Mouse (Mus musculus) myocyte (in vitro differentiated cells): ENCODE results near the gene Gm21731. TPM values are rescaled to one million over a fixed set of nuclear protein-coding genes. Genes with fewer than 3 reads are reported as not detected.

ENCODE experiments used
- H3K27me3 ChIP-seq: one replicate; pipeline ENCODE4 v1.6.1; 2011; ENCODE audit not compliant: control insufficient read depth, insufficient read depth, insufficient read length
- H3K36me3 ChIP-seq: one replicate; pipeline ENCODE4 v1.6.1; 2011; ENCODE audit not compliant: control insufficient read depth, insufficient read depth
- H3K4me2 ChIP-seq: one replicate; pipeline ENCODE4 v1.6.1; 2011; ENCODE audit warnings: low read depth, control low read depth
- H3K4me3 ChIP-seq: one replicate; pipeline ENCODE4 v1.5.1; 2011; ENCODE audit warnings: mild to moderate bottlenecking, control low read depth, moderate library complexity
- H3K79me2 ChIP-seq: one replicate; pipeline ENCODE4 v1.6.1; 2011; ENCODE audit not compliant: control insufficient read depth, insufficient read depth
- H3ac ChIP-seq: one replicate; pipeline ENCODE4 v1.6.1; 2011; ENCODE audit not compliant: control insufficient read depth, insufficient read length
- CEBPB ChIP-seq: IDR thresholded peaks from 2 replicates; pipeline ENCODE4 v1.6.1; 2011; ENCODE audit warnings: mild to moderate bottlenecking, moderate library complexity; ENCODE audit not compliant: poor library complexity, insufficient read depth, severe bottlenecking
- E2F4 ChIP-seq: IDR thresholded peaks from one replicate; pipeline ENCODE4 v1.6.1; 2011; ENCODE audit warnings: mild to moderate bottlenecking, control low read depth, moderate library complexity; ENCODE audit not compliant: insufficient read depth
- MAX ChIP-seq: IDR thresholded peaks from one replicate; pipeline ENCODE4 v1.6.1; 2011; ENCODE audit warnings: low read depth, mild to moderate bottlenecking, control low read depth
- MYOD1 ChIP-seq, 3 experiments: IDR thresholded peaks; one replicate each; pipeline ENCODE4 v1.6.1; 2011; ENCODE audit warnings: control low read depth in 2 of 3, low read depth in 2 of 3, mild to moderate bottlenecking in 2 of 3, moderate library complexity in 1 of 3; ENCODE audit not compliant: insufficient read length in 2 of 3, control insufficient read depth in 1 of 3
- MYOG ChIP-seq, 3 experiments: IDR thresholded peaks; one replicate each; pipeline ENCODE4 v1.6.1; 2011; ENCODE audit warnings: control low read depth in 2 of 3, low read depth in 2 of 3, mild to moderate bottlenecking in 2 of 3; ENCODE audit not compliant: insufficient read length in 2 of 3, control insufficient read depth in 1 of 3, insufficient read depth in 1 of 3
- POLR2A ChIP-seq: IDR thresholded peaks from one replicate; pipeline ENCODE4 v1.6.1; 2011; ENCODE audit warnings: low read depth, mild to moderate bottlenecking, control low read depth, moderate library complexity; ENCODE audit not compliant: insufficient read length
- POLR2AphosphoS2 ChIP-seq: IDR thresholded peaks from one replicate; pipeline ENCODE4 v1.6.1; 2011; ENCODE audit warnings: low read depth, control low read depth; ENCODE audit not compliant: insufficient read length
- SRF ChIP-seq: IDR thresholded peaks from one replicate; pipeline ENCODE4 v1.6.1; 2011; ENCODE audit warnings: low read depth; ENCODE audit not compliant: control insufficient read depth, insufficient read length
- TCF12 ChIP-seq: IDR thresholded peaks from one replicate; pipeline ENCODE4 v1.6.1; 2011; ENCODE audit warnings: mild to moderate bottlenecking, control low read depth; ENCODE audit not compliant: poor library complexity, insufficient read depth, severe bottlenecking
- TCF3 ChIP-seq: IDR thresholded peaks from one replicate; pipeline ENCODE4 v1.6.1; 2011; ENCODE audit warnings: low read depth, control low read depth; ENCODE audit not compliant: insufficient read length
- USF1 ChIP-seq: IDR thresholded peaks from one replicate; pipeline ENCODE4 v1.6.1; 2011; ENCODE audit warnings: low read depth, mild to moderate bottlenecking, control low read depth, moderate library complexity
- polyA plus RNA-seq: library from polyadenylated mRNA; unstranded; fragments of >200 nt; fragmentation: generic; extraction: Trizol; gene quantifications from one replicate; pipeline ENCODE4 v1.2.1, GENCODE M21; 2012; ENCODE audit warnings: missing spikeins

Gene Gm21731
- polyA plus RNA-seq, 1 experiment = not detected

- Histone ChIP-seq H3K79me2 (no peaks in the 10 kb centered on the region), H3ac (no peak overlapping the region), H3K27me3 (no peaks in the 10 kb centered on the region), H3K36me3 (no peaks in the 10 kb centered on the region), H3K4me2 (no peak overlapping the region), H3K4me3 (no peak overlapping the region)
- TF ChIP-seq POLR2A (no peak), MYOD1 (IDR thresholded peaks at IDR 0.05; ENCODE audit: control insufficient read depth in 1 of 3, insufficient read length in 2 of 3, low read depth in 2 of 3) (no peak), CEBPB (no peak), USF1 (no peak), SRF (no peak), MAX (no peak), TCF3 (no peak), E2F4 (no peak), MYOG (IDR thresholded peaks at IDR 0.05; ENCODE audit: control insufficient read depth in 1 of 3, insufficient read depth in 1 of 3, insufficient read length in 2 of 3, low read depth in 2 of 3) (no peak), POLR2AphosphoS2 (no peak), TCF12 (no peak)
Measured at GRCm38 (mm10) chr13:120278784-120279183, 39.9 kb downstream of the Gm21731 start.

Other genes starting within 250 kb of the Gm21731 start
- not detected for gene Gm36079, start 212.1 kb upstream of the Gm21731 start, polyA plus RNA-seq
- gene Gm21188, start 186.9 kb upstream of the Gm21731 start, polyA plus RNA-seq = not detected
- gene Gm20767, start 98.9 kb upstream of the Gm21731 start, polyA plus RNA-seq = not detected
- gene Gm21818, start 66.7 kb upstream of the Gm21731 start, polyA plus RNA-seq = not detected
- gene Gm21762, start 23.2 kb upstream of the Gm21731 start, polyA plus RNA-seq = not detected
- not detected for gene AF067061, start 24.0 kb downstream of the Gm21731 start, polyA plus RNA-seq
- not detected for gene BC147527, start 61.3 kb downstream of the Gm21731 start, polyA plus RNA-seq
- not detected for gene Tcstv3, start 77.8 kb downstream of the Gm21731 start, polyA plus RNA-seq